Mouse (Mus musculus) limb, embryonic 13.5 days (tissue): ENCODE results near the gene Epb41. TPM values are rescaled to one million over a fixed set of nuclear protein-coding genes. Genes with fewer than 3 reads are reported as not detected.

ENCODE experiments used
- ATAC-seq: fragments of 200-750 bp; cut with Nextera tagmentation; 2 replicates; pipeline ENCODE4 v1.8.0; 2017; ENCODE audit warnings: low read depth, moderate number of reproducible peaks, moderate TSS enrichment; ENCODE audit not compliant: low FRiP score
- H3K27ac ChIP-seq: fragments of 300-500 bp; sonication (generic); 2 replicates; pipeline ENCODE4 v1.5.1; 2015; ENCODE audit warnings: inconsistent platforms, mild to moderate bottlenecking, moderate library complexity
- H3K27me3 ChIP-seq: fragments of 300-500 bp; sonication (generic); 2 replicates; pipeline ENCODE4 v1.6.1; 2015; ENCODE audit warnings: mild to moderate bottlenecking, inconsistent platforms
- H3K36me3 ChIP-seq: fragments of 300-500 bp; sonication (generic); 2 replicates; pipeline ENCODE4 v1.6.1; 2015; ENCODE audit warnings: inconsistent platforms, mild to moderate bottlenecking, moderate library complexity
- H3K4me1 ChIP-seq: fragments of 300-500 bp; sonication (generic); 2 replicates; pipeline ENCODE4 v1.6.1; 2015; ENCODE audit warnings: inconsistent platforms
- H3K4me2 ChIP-seq: fragments of 300-500 bp; sonication (generic); replicated peaks from 2 replicates; pipeline ENCODE4 v1.6.1; 2015; ENCODE audit warnings: inconsistent platforms, mild to moderate bottlenecking, moderate library complexity
- H3K4me3 ChIP-seq: fragments of 300-500 bp; sonication (generic); 2 replicates; pipeline ENCODE4 v1.5.1; 2015; ENCODE audit warnings: moderate library complexity, mild to moderate bottlenecking, inconsistent platforms
- H3K9ac ChIP-seq: fragments of 300-500 bp; sonication (generic); 2 replicates; pipeline ENCODE4 v1.6.1; 2015; ENCODE audit warnings: mild to moderate bottlenecking, inconsistent platforms
- H3K9me3 ChIP-seq: fragments of 300-500 bp; sonication (generic); 2 replicates; pipeline ENCODE4 v1.6.1; 2016; ENCODE audit warnings: inconsistent platforms
- WGBS: fragments of 180-500 bp; shearing (Covaris S2); methylation state at CpG from one replicate; pipeline ENCODE4 v1.1.7; 2015; 5-methylcytosine and 5-hydroxymethylcytosine counted together
- polyA plus RNA-seq: library from polyadenylated mRNA; unstranded; fragments of >200 nt; fragmentation: Nextera tagmentation; extraction: Ambion mirVana; gene quantifications from 2 replicates; pipeline ENCODE4 v1.2.1, GENCODE M21; 2015

Gene Epb41
- polyA plus RNA-seq, 1 experiment from 2014 or later = 78.8 TPM

DNA sequence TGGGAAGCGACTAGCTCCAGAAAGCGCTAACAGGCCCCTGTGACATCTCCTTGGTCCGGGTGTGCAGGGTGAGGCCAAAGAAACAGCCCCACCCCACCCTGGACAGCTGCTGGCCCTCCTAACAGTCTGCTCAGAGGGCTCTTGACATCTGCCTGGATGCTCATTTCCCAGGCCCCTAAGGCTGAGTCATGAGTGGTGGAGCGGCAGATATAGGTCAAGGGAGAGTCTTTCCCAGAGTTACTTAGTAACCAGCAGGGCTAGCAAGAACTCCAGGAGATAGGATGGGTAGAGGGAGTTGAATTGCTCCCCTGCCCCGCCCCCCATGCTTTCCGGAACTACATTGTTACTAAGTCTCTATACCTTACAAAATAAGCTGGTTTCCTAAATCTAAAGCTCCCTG lies 18.0 kb upstream of the Epb41 start:
- H3K36me3 ChIP-seq = no peaks in the 10 kb centered on the region
- no peak overlapping the region for H3K4me2 ChIP-seq
- no peaks in the 10 kb centered on the region for H3K4me1 ChIP-seq
- 73% methylated on average over 6 of the region's 6 CpGs for WGBS
- H3K4me3 ChIP-seq = no peak overlapping the region
- H3K27ac ChIP-seq = no peak overlapping the region
- H3K9ac ChIP-seq = no peak overlapping the region
- H3K27me3 ChIP-seq = no peaks in the 10 kb centered on the region
- no peak for ATAC-seq
- no peaks in the 10 kb centered on the region for H3K9me3 ChIP-seq

DNA sequence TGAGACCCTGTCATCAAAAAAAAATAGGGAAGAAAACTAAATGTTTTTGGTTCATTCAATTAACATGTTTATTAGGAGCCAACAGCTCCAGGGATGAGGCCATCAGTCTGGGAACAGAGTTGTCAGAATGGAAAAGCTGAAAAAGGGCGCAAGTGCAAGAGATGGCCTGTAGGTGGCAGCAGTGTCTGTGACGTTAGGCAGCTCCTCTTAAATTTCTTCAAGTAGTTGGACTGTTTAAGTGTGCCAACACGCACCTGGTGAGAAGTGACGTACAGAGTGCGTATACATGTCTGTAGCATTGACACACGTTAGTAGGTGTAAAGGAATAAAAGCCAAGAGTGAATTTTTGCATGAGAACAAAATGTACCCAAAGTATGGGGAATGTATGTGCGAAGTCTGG lies 13.8 kb upstream of the Epb41 start:
- Histone ChIP-seq H3K27me3 (no peaks in the 10 kb centered on the region), H3K4me2 (no peak overlapping the region), H3K27ac (no peak overlapping the region), H3K9me3 (no peaks in the 10 kb centered on the region), H3K36me3 (no peaks in the 10 kb centered on the region), H3K4me3 (no peak overlapping the region), H3K9ac (no peak overlapping the region), H3K4me1 (no peaks in the 10 kb centered on the region)
- no peak for ATAC-seq
- 17% methylated on average over 7 of the region's 7 CpGs for WGBS

DNA sequence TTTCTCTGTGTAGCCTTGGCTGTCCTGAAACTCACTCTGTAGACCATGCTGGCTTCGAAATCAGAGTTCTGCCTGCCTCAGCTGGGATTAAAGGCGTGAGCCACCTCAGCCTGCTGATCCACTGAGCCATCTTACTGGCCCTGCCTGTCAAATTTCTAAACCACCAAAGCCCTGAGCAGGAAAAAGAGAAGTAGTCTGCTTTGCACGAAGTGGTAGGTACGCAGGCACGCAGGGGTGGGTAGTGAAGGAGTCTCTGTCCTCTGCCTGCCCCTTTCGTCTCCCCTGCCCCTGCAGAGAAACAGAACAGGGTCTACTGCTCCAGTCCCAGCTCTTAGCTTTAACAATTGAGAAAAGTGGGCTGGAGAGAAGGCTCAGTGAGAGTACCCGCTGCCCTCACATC lies 10.0 kb upstream of the Epb41 start:
- Histone ChIP-seq H3K27me3 (no peaks in the 10 kb centered on the region), H3K4me3 (no peak overlapping the region), H3K36me3 (no peaks in the 10 kb centered on the region), H3K9me3 (no peaks in the 10 kb centered on the region), H3K4me1 (no peaks in the 10 kb centered on the region), H3K9ac (no peak overlapping the region), H3K27ac (no peak overlapping the region), H3K4me2 (no peak overlapping the region)
- no peak for ATAC-seq
- 82% methylated on average over 7 of the region's 7 CpGs for WGBS

- ATAC-seq = no peak
- WGBS = 65% methylated on average over 4 of the region's 4 CpGs
- H3K36me3 ChIP-seq = no peaks in the 10 kb centered on the region
- no peak overlapping the region for H3K27ac ChIP-seq
- H3K4me1 ChIP-seq = peaks cover 10% of the 10 kb centered on the region; the same call in 1 of the 2 replicates
- no peak overlapping the region for H3K4me3 ChIP-seq
- no peaks in the 10 kb centered on the region for H3K9me3 ChIP-seq
- H3K27me3 ChIP-seq = no peaks in the 10 kb centered on the region
- no peak overlapping the region for H3K4me2 ChIP-seq
- no peak overlapping the region for H3K9ac ChIP-seq
Measured at GRCm38 (mm10) chr4:132080492-132080983, 5.4 kb upstream of the Epb41 start.

GRCm38 (mm10) chr4:132079555-132080275 lies 4.6 kb upstream of the Epb41 start:
- ATAC-seq = no peak
- H3K9me3 ChIP-seq = no peaks in the 10 kb centered on the region
- H3K4me3 ChIP-seq = no peak overlapping the region
- H3K27me3 ChIP-seq = no peaks in the 10 kb centered on the region
- H3K4me1 ChIP-seq = peaks cover 12% of the 10 kb centered on the region; the same call in 1 of the 2 replicates
- no peaks in the 10 kb centered on the region for H3K36me3 ChIP-seq
- no peak overlapping the region for H3K27ac ChIP-seq
- H3K4me2 ChIP-seq = peak overlapping the region; percentile 28; the same call in 1 of the 2 replicates
- no peak overlapping the region for H3K9ac ChIP-seq
- WGBS = 16% methylated on average over 19 of the region's 19 CpGs

DNA sequence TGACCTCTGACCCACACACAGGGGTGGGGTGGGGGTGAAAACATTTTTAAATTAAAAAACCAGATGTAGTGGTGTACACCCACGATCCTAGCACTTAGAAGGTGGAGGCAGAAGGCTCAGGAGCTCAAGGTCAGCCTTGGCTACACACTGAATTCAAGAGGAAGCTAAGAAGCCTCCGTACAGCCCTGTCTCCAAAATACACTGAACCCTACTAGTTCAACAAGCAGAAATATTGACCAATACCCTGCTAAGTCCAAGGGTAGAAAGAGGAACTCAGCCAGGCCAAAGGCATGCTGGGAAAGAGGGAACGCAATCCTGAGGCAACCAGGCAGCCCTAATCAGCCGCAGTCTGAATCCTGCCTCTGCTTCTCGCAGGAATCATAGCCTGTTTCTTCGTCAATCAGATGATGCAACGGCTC lies 3.2 kb upstream of the Epb41 start:
- no peak overlapping the region for H3K9ac ChIP-seq
- H3K9me3 ChIP-seq = no peaks in the 10 kb centered on the region
- 60% methylated on average over 7 of the region's 7 CpGs for WGBS
- H3K4me3 ChIP-seq = no peak overlapping the region
- no peaks in the 10 kb centered on the region for H3K27me3 ChIP-seq
- peaks cover 20% of the 10 kb centered on the region for H3K4me1 ChIP-seq
- ATAC-seq = no peak
- H3K36me3 ChIP-seq = no peaks in the 10 kb centered on the region
- H3K4me2 ChIP-seq = no peak overlapping the region
- no peak overlapping the region for H3K27ac ChIP-seq

- H3K36me3 ChIP-seq = no peaks in the 10 kb centered on the region
- H3K9ac ChIP-seq = no peak overlapping the region
- peaks cover 5% of the 10 kb centered on the region; the same call in 1 of the 2 replicates for H3K27me3 ChIP-seq
- H3K4me2 ChIP-seq = no peak overlapping the region
- WGBS = 63% methylated on average over 7 of the region's 7 CpGs
- ATAC-seq = no peak
- no peaks in the 10 kb centered on the region for H3K9me3 ChIP-seq
- H3K4me1 ChIP-seq = peaks cover 24% of the 10 kb centered on the region
- H3K4me3 ChIP-seq = no peak overlapping the region
- no peak overlapping the region for H3K27ac ChIP-seq
Measured at GRCm38 (mm10) chr4:132077445-132077844, 2.3 kb upstream of the Epb41 start.

DNA sequence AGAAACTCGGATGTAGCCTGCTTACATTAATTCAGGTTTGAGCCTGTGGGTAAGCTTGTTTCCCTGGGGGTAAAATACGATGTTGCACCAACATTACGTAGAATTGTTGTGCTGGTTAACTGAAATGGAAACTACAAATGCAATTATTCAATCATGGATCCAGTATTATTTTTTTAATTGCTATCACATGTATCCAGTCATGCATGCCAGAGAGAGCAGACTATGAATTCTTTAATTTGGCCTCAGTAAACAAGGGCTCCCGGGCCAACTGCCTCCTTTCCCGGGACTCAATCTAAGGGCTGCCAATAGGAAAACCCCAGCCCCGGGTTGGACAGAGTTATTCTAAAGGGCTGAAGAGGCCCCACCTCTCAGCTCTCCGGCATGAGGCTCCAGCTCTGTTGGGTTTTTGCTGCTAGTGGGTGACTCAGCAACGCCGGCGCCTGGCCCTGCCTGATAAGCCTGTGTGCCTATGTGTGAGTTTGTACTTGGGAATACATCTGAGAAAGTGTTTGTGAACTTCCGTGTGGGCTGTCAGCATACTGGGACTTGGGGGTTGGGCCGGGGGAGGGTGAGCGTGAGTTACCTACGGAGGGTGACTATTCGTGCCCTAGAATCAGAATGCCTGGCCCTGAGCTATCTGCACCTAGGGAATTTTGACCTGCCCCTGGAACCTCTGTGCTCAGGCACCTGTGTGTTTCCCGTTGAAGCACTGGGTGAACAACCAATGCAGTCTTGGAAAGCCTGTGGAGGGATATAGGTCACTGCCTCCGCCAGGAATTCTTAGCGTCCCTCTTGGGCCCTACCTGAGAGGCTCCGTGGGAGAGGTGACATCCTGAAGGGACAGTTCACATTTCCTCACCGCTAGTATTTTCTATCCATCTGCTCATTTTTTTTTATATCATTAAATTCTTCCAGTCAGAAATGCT lies 1.6 kb upstream of the Epb41 start:
- peaks cover 5% of the 10 kb centered on the region; the same call in 1 of the 2 replicates for H3K27me3 ChIP-seq
- H3K9me3 ChIP-seq = no peaks in the 10 kb centered on the region
- peaks cover 24% of the 10 kb centered on the region for H3K4me1 ChIP-seq
- H3K9ac ChIP-seq = 0 out of 2 replicates have a peak overlapping the region, but pooled peaks have one; percentile 3
- no peak for ATAC-seq
- H3K4me2 ChIP-seq = no peak overlapping the region
- no peak overlapping the region for H3K4me3 ChIP-seq
- H3K27ac ChIP-seq = no peak overlapping the region
- 36% methylated on average over 20 of the region's 20 CpGs for WGBS
- no peaks in the 10 kb centered on the region for H3K36me3 ChIP-seq

DNA sequence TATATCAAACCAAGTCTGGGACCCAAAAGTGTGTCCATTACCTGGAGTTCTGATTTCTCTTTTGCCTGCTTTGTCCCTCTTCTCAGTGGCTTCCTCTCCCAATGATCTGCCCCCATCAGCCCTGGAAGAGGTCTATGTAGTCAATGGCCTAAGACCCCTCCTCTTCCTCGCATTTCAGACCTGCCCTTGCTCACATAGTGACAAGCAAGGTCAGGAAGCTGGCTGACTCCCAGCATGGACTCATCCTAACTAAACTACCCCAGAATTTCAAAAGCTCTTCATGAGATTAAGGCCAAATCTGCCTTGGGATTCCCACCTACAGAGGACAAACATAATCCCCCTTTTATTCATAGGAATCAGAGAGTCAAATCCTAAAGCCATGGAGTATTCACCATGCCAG lies 675 bp upstream of the Epb41 start:
- Histone ChIP-seq H3K4me2 (peak overlapping the region; percentile 99), H3K4me1 (peaks cover 24% of the 10 kb centered on the region), H3K9ac (no peak overlapping the region), H3K9me3 (no peaks in the 10 kb centered on the region), H3K27ac (no peak overlapping the region), H3K27me3 (peaks cover 5% of the 10 kb centered on the region; the same call in 1 of the 2 replicates), H3K4me3 (peak overlapping the region; percentile 76; the same call in 1 of the 2 replicates), H3K36me3 (no peaks in the 10 kb centered on the region)
- no peak for ATAC-seq
- 61% methylated on average over 1 of the region's 1 CpGs for WGBS

DNA sequence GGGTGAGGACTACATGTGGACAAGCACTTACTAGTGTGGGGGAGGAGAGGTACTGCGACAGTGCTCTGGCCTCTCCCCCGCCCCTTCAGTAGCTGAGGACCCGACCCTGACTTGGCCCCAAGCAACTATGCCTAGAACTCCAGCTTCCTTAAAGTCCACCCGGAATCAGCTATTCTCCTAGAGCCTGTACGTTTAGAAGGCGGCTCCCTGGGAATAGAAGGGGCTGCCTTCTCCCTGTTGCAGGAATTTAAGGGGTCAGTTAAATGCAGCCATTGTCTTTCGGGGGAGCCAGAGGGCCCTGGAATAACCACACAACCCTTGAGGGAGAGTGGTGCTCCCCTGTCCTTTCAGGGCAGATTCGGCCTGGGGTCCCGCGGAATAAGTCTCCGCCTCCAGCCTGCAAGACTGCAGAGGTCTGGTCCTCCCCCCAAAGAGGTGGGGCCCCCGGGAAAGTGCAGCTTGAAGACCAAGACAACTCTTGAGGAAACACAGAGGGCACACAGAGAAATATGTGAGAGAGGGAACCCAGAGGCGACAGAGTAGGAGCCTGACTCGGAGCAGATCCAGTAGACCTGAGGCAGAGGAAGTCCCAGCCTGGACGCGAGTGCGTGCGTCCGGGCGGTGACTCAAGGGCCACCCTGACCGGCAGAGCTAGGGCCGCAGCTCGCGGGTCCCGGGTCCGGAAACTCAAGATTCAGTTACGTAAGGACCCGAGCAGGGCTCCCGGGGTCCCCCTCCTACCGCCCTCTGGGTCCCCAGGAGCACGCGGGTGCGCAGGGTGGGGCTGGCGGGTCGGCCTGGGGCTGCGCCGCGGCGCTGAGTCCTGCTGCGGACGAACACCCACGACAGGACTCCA lies 816 bp downstream of the Epb41 start, which contains the start of gene Gm10300:
TSS of gene Gm10300 (plus strand) at position 621 of the 856 bp plus-strand sequence.
- under 1% methylated on average over 42 of the region's 42 CpGs for WGBS
- ATAC-seq = peak; percentile 24; the same call in 1 of the 2 replicates
- Histone ChIP-seq H3K9me3 (no peaks in the 10 kb centered on the region), H3K27me3 (peaks cover 5% of the 10 kb centered on the region; the same call in 1 of the 2 replicates), H3K27ac (no peak within 1 kb of the TSS; the same call in 1 of the 2 replicates), H3K36me3 (no peaks in the 10 kb centered on the region), H3K9ac (peak within 1 kb of the TSS; percentile 77), H3K4me1 (peaks cover 22% of the 10 kb centered on the region), H3K4me3 (peak within 1 kb of the TSS; percentile 76), H3K4me2 (peak within 1 kb of the TSS; percentile 99)

DNA sequence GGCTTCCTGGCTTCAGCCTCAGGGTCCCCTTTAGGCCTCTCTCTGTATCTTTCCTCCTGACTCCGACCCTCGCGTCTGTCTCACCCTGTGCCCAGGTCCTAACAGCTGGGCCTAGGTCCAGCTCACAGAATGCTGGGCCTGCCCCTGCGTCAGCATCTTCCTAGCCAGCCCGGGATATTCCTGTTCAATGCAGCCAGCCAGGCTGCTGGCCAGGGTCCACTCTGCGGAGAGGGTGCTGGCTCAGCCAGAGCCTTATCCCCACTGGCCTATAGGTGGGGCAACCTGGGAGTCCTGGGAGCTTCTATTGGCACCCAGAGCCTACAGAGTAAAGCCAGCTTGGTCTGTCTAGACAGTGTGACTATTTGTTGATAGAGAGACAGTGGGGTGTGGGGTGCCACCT lies 2.2 kb downstream of the Epb41 start:
- no peak overlapping the region for H3K4me3 ChIP-seq
- ATAC-seq = no peak
- H3K4me1 ChIP-seq = peaks cover 21% of the 10 kb centered on the region
- H3K27ac ChIP-seq = no peak overlapping the region
- H3K9me3 ChIP-seq = no peaks in the 10 kb centered on the region
- H3K4me2 ChIP-seq = no peak overlapping the region
- 69% methylated on average over 6 of the region's 6 CpGs for WGBS
- peaks cover 5% of the 10 kb centered on the region; the same call in 1 of the 2 replicates for H3K27me3 ChIP-seq
- no peak overlapping the region for H3K9ac ChIP-seq
- H3K36me3 ChIP-seq = no peaks in the 10 kb centered on the region
